Mouse (Mus musculus): ENCODE results near the gene Actn4. TPM values are rescaled to one million over a fixed set of nuclear protein-coding genes. Genes with fewer than 3 reads are reported as not detected.

Gene Actn4
- polyA plus RNA-seq, 1 experiment from 2014 or later: 260 TPM

GRCm38 (mm10) chr7:28849700-28850236 is 112.4 kb downstream of the Actn4 start:
- no peaks in the 10 kb centered on the region for H3K27me3 ChIP-seq (ENCODE audit: control insufficient read depth, insufficient read depth, low read length)
- ATAC-seq (replicated peaks; ENCODE audit: extremely low read depth, insufficient read depth, low FRiP score): 0 out of 2 replicates have a peak, but pooled peaks have one; percentile 37
- no peak overlapping the region for H3K4me3 ChIP-seq (ENCODE audit: low read length)
- H3K9me3 ChIP-seq (replicated peaks; ENCODE audit: control insufficient read depth, low read length): no peaks in the 10 kb centered on the region
- H3K27ac ChIP-seq (ENCODE audit: low read length): no peak overlapping the region
- no peak overlapping the region for H3K9ac ChIP-seq (ENCODE audit: low read length)
- no peaks in the 10 kb centered on the region for H3K36me3 ChIP-seq (ENCODE audit: control insufficient read depth, insufficient read depth)
- WGBS: 75% methylated on average over 1 of the region's 1 CpGs
- H3K4me1 ChIP-seq (ENCODE audit: control insufficient read depth, insufficient read depth, low read length): no peaks in the 10 kb centered on the region
- H3K4me2 ChIP-seq (ENCODE audit: low read depth, low read length): no peak overlapping the region

GRCm38 (mm10) chr7:28847273-28847672 is 114.9 kb downstream of the Actn4 start:
- Histone ChIP-seq H3K27ac (ENCODE audit: low read length) (no peak overlapping the region), H3K27me3 (ENCODE audit: control insufficient read depth, insufficient read depth, low read length) (no peaks in the 10 kb centered on the region), H3K36me3 (ENCODE audit: control insufficient read depth, insufficient read depth) (no peaks in the 10 kb centered on the region), H3K9me3 (replicated peaks; ENCODE audit: control insufficient read depth, low read length) (0 out of 2 replicates have a peak, but pooled peaks cover 2% of the 10 kb centered on the region), H3K4me1 (ENCODE audit: control insufficient read depth, insufficient read depth, low read length) (no peaks in the 10 kb centered on the region), H3K4me3 (ENCODE audit: low read length) (no peak overlapping the region), H3K4me2 (ENCODE audit: low read depth, low read length) (no peak overlapping the region), H3K9ac (ENCODE audit: low read length) (no peak overlapping the region)
- no peak for ATAC-seq (replicated peaks; ENCODE audit: extremely low read depth, insufficient read depth, low FRiP score)
- 62% methylated on average over 1 of the region's 1 CpGs for WGBS

Other genes with a start within 250 kb of the Actn4 start
- gene Fbxo17, start 245.5 kb downstream of the Actn4 start, polyA plus RNA-seq (2015; fragmentation: Nextera tagmentation; extraction: Ambion mirVana): 6.7 and 7.5 TPM in 2 replicates
- gene Mrps12, start 220.5 kb downstream of the Actn4 start, polyA plus RNA-seq (2015; fragmentation: Nextera tagmentation; extraction: Ambion mirVana): 122 TPM in 2 replicates
- 20.8 and 21.4 TPM in 2 replicates for gene Sars2, start 220.3 kb downstream of the Actn4 start, polyA plus RNA-seq (2015; fragmentation: Nextera tagmentation; extraction: Ambion mirVana)
- not detected in 2 replicates for gene Ccer2, start 206.2 kb downstream of the Actn4 start, polyA plus RNA-seq (2015; fragmentation: Nextera tagmentation; extraction: Ambion mirVana)
- 60.4 and 65.1 TPM in 2 replicates for gene Sirt2, start 195.6 kb downstream of the Actn4 start, polyA plus RNA-seq (2015; fragmentation: Nextera tagmentation; extraction: Ambion mirVana)
- gene Nfkbib, start 194.8 kb downstream of the Actn4 start, polyA plus RNA-seq (2015; fragmentation: Nextera tagmentation; extraction: Ambion mirVana): 34.7 and 41.0 TPM in 2 replicates
- 5.8 and 11.1 TPM in 2 replicates for gene Rinl, start 173.4 kb downstream of the Actn4 start, polyA plus RNA-seq (2015; fragmentation: Nextera tagmentation; extraction: Ambion mirVana)
- gene Hnrnpl, start 153.8 kb downstream of the Actn4 start, polyA plus RNA-seq (2015; fragmentation: Nextera tagmentation; extraction: Ambion mirVana): 135 and 139 TPM in 2 replicates
- gene Ech1, start 137.1 kb downstream of the Actn4 start, polyA plus RNA-seq (2015; fragmentation: Nextera tagmentation; extraction: Ambion mirVana): 281 and 288 TPM in 2 replicates
- gene Lgals4, start 128.5 kb downstream of the Actn4 start, polyA plus RNA-seq (2015; fragmentation: Nextera tagmentation; extraction: Ambion mirVana): 12.3 and 17.4 TPM in 2 replicates
- gene Lgals7, start 98.5 kb downstream of the Actn4 start, polyA plus RNA-seq (2015; fragmentation: Nextera tagmentation; extraction: Ambion mirVana): 1.5 and 2.1 TPM in 2 replicates
- gene Capn12, start 80.9 kb downstream of the Actn4 start, polyA plus RNA-seq (2015; fragmentation: Nextera tagmentation; extraction: Ambion mirVana): 0.41 and 0.42 TPM in 2 replicates
- 262 and 283 TPM in 2 replicates for gene Eif3k, start 19.5 kb upstream of the Actn4 start, polyA plus RNA-seq (2015; fragmentation: Nextera tagmentation; extraction: Ambion mirVana)
- 6.0 and 12.2 TPM in 2 replicates for gene Map4k1, start 19.7 kb upstream of the Actn4 start, polyA plus RNA-seq (2015; fragmentation: Nextera tagmentation; extraction: Ambion mirVana)
- gene Ryr1, start 162.8 kb upstream of the Actn4 start, polyA plus RNA-seq (2015; fragmentation: Nextera tagmentation; extraction: Ambion mirVana): 0.22 and 0.29 TPM in 2 replicates
- 0.38 and 0.81 TPM in 2 replicates for gene Rasgrp4, start 172.5 kb upstream of the Actn4 start, polyA plus RNA-seq (2015; fragmentation: Nextera tagmentation; extraction: Ambion mirVana)
- 17.3 and 18.8 TPM in 2 replicates for gene Fam98c, start 193.9 kb upstream of the Actn4 start, polyA plus RNA-seq (2015; fragmentation: Nextera tagmentation; extraction: Ambion mirVana)
- 0.14 and 0.59 TPM in 2 replicates for gene Ggn, start 207.9 kb upstream of the Actn4 start, polyA plus RNA-seq (2015; fragmentation: Nextera tagmentation; extraction: Ambion mirVana)
- 1.2 and 2.0 TPM in 2 replicates for gene Spred3, start 208.1 kb upstream of the Actn4 start, polyA plus RNA-seq (2015; fragmentation: Nextera tagmentation; extraction: Ambion mirVana)
- 218 and 225 TPM in 2 replicates for gene Psmd8, start 218.4 kb upstream of the Actn4 start, polyA plus RNA-seq (2015; fragmentation: Nextera tagmentation; extraction: Ambion mirVana)

Measured in heart, embryonic 16.5 days (tissue).